Mouse (Mus musculus): ENCODE results near the gene Gm5129. TPM values are rescaled to one million over a fixed set of nuclear protein-coding genes. Genes with fewer than 3 reads are reported as not detected.

Gm5129 gene
- polyA plus RNA-seq (2015; fragmentation: Nextera tagmentation; extraction: Ambion mirVana): not detected in 2 replicates

GRCm38 (mm10) chr5:29735557-29736061 is at the start of gene Gm5129, which contains the start of gene Dnajb6:
Gene Gm5129, minus strand, starts transcription at chr5:29735936.
Gene Dnajb6, plus strand, starts transcription at chr5:29735688.

Other genes with a start within 250 kb of the Gm5129 start
- gene Ube3c, start 166.7 kb downstream of the Gm5129 start, polyA plus RNA-seq (2015; fragmentation: Nextera tagmentation; extraction: Ambion mirVana): 29.5 and 29.9 TPM in 2 replicates
- 257 and 266 TPM in 2 replicates for gene Dnajb6, start 248 bp downstream of the Gm5129 start, polyA plus RNA-seq (2015; fragmentation: Nextera tagmentation; extraction: Ambion mirVana)

All from neural tube, postnatal 0 days (tissue).